Mouse (Mus musculus): ENCODE measurements around the gene Vrtn. TPM values are rescaled to one million over a fixed set of nuclear protein-coding genes. Genes with fewer than 3 reads are reported as not detected.

Vrtn gene
- not detected in 2 replicates for polyA plus RNA-seq (2015; fragmentation: Nextera tagmentation; extraction: Ambion mirVana)

DNA sequence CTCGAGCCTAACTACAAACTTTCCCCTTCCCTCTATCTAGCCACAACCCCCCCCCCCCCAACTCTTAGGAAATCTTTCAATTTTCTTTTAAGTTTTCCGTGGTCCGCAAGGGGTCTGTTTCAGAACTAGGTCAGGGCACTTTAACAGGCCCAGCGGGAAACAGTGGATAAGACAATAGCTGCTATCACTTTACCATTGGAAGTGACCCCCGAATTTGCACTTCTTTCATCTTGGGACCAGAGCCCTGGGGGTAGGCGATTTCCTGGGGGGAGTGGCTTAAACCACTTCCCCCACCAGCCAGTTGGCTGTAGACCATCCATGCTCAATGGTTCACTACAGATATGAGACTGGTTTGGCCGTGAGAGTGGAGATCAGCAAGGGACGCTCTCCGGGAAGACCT lies at the start of gene Vrtn:
Gene Vrtn (plus strand): TSS at position 366 of the 400 bp plus-strand sequence.
- WGBS, result 9% methylated on average over 9 of the region's 9 CpGs
- no peak for ATAC-seq (ENCODE audit: insufficient read depth, low FRiP score)
- H3K4me3 ChIP-seq (replicated peaks; ENCODE audit: low read length), result no peak within 1 kb of the TSS
- no peaks in the 10 kb centered on the region for H3K9me3 ChIP-seq (replicated peaks; ENCODE audit: control insufficient read depth, low read length)
- no peak within 1 kb of the TSS for H3K4me2 ChIP-seq (ENCODE audit: low read depth, low read length)
- peaks cover 45% of the 10 kb centered on the region for H3K27me3 ChIP-seq (ENCODE audit: control insufficient read depth, insufficient read depth, low read length)
- H3K27ac ChIP-seq (ENCODE audit: low read length), result no peak within 1 kb of the TSS
- H3K36me3 ChIP-seq (ENCODE audit: control insufficient read depth, insufficient read depth, low read length), result no peaks in the 10 kb centered on the region
- no peak within 1 kb of the TSS for H3K9ac ChIP-seq (ENCODE audit: low read length)
- no peaks in the 10 kb centered on the region for H3K4me1 ChIP-seq (ENCODE audit: control insufficient read depth, insufficient read depth, low read length)

DNA sequence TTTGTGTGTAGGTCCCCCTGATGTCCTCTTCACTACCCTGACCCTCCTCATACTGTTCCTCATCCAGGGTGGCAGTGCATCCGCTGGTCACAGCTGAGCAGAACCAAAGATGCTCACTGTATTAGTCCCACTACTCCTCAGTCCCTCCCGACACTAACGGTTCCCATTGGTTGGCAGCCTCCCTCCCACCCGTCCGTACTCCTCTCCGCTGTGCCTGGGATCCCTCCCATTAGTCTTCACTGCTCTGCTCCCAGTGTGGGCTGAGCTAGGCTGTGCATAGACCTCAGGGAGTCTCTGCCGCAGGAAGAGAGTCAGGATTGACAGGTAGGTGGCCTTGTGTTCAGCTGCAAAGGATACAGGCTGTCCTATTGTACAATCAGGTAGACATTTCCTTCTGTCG lies 42.5 kb upstream of the Vrtn start:
- H3K4me2 ChIP-seq (ENCODE audit: low read depth, low read length), result no peak overlapping the region
- H3K9ac ChIP-seq (ENCODE audit: low read length), result no peak overlapping the region
- no peak overlapping the region for H3K27ac ChIP-seq (ENCODE audit: low read length)
- no peak overlapping the region for H3K4me3 ChIP-seq (replicated peaks; ENCODE audit: low read length)
- 0 out of 2 replicates have a peak, but pooled peaks cover 4% of the 10 kb centered on the region for H3K36me3 ChIP-seq (ENCODE audit: control insufficient read depth, insufficient read depth, low read length)
- 17% methylated on average over 8 of the region's 8 CpGs for WGBS
- no peaks in the 10 kb centered on the region for H3K9me3 ChIP-seq (replicated peaks; ENCODE audit: control insufficient read depth, low read length)
- H3K4me1 ChIP-seq (ENCODE audit: control insufficient read depth, insufficient read depth, low read length), result no peaks in the 10 kb centered on the region
- no peak for ATAC-seq (ENCODE audit: insufficient read depth, low FRiP score)
- H3K27me3 ChIP-seq (ENCODE audit: control insufficient read depth, insufficient read depth, low read length), result no peaks in the 10 kb centered on the region

DNA sequence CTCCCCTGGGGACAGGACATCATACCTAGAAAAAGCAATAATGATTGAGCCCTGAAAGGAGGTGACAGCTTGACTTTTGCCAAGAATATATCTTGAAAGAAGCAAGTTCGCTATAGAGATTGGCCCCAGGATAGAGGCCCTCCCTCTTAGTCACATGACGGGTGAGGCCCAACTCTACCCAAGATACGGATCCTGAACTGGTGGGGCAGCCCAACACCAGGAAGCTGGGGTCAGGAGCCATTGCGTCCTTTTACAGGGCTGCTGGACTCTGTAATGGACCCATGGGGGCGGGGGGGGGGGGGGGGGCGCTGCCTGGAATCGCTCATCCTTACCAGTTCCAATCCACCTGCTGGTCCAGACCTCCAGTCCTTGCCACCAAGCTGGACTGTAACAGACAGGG lies 36.8 kb upstream of the Vrtn start:
- no peak overlapping the region for H3K9ac ChIP-seq (ENCODE audit: low read length)
- no peak overlapping the region for H3K27ac ChIP-seq (ENCODE audit: low read length)
- no peak overlapping the region for H3K4me2 ChIP-seq (ENCODE audit: low read depth, low read length)
- 0 out of 2 replicates have a peak, but pooled peaks cover 4% of the 10 kb centered on the region for H3K36me3 ChIP-seq (ENCODE audit: control insufficient read depth, insufficient read depth, low read length)
- no peak overlapping the region for H3K4me3 ChIP-seq (replicated peaks; ENCODE audit: low read length)
- WGBS, result 79% methylated on average over 6 of the region's 7 CpGs
- ATAC-seq (ENCODE audit: insufficient read depth, low FRiP score), result no peak
- no peaks in the 10 kb centered on the region for H3K9me3 ChIP-seq (replicated peaks; ENCODE audit: control insufficient read depth, low read length)
- H3K27me3 ChIP-seq (ENCODE audit: control insufficient read depth, insufficient read depth, low read length), result no peaks in the 10 kb centered on the region
- H3K4me1 ChIP-seq (ENCODE audit: control insufficient read depth, insufficient read depth, low read length), result no peaks in the 10 kb centered on the region

DNA sequence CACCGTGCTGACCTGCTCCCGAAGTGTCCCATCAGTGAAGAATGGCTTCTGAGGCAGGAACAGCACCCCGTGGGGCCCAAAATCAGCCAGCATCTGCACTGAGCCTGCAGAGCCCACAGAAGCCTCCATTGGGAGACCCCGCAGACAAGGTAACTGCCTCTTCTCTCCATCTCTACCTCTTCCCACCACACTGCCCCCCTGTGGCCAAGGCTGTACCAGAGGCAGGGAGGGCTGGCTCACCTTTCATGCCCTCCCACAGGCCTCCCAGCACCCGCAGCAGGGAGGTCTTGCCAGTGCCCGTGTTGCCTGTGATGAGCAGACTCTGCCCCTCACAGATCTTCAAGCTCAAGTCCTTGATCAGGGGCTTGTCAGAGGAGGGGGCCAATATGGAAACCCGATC lies 35.0 kb upstream of the Vrtn start:
- H3K36me3 ChIP-seq (ENCODE audit: control insufficient read depth, insufficient read depth, low read length), result 0 out of 2 replicates have a peak, but pooled peaks cover 4% of the 10 kb centered on the region
- 80% methylated on average over 7 of the region's 7 CpGs for WGBS
- H3K27me3 ChIP-seq (ENCODE audit: control insufficient read depth, insufficient read depth, low read length), result no peaks in the 10 kb centered on the region
- no peaks in the 10 kb centered on the region for H3K4me1 ChIP-seq (ENCODE audit: control insufficient read depth, insufficient read depth, low read length)
- no peaks in the 10 kb centered on the region for H3K9me3 ChIP-seq (replicated peaks; ENCODE audit: control insufficient read depth, low read length)
- H3K4me2 ChIP-seq (ENCODE audit: low read depth, low read length), result no peak overlapping the region
- H3K27ac ChIP-seq (ENCODE audit: low read length), result no peak overlapping the region
- no peak overlapping the region for H3K9ac ChIP-seq (ENCODE audit: low read length)
- no peak overlapping the region for H3K4me3 ChIP-seq (replicated peaks; ENCODE audit: low read length)
- no peak for ATAC-seq (ENCODE audit: insufficient read depth, low FRiP score)

DNA sequence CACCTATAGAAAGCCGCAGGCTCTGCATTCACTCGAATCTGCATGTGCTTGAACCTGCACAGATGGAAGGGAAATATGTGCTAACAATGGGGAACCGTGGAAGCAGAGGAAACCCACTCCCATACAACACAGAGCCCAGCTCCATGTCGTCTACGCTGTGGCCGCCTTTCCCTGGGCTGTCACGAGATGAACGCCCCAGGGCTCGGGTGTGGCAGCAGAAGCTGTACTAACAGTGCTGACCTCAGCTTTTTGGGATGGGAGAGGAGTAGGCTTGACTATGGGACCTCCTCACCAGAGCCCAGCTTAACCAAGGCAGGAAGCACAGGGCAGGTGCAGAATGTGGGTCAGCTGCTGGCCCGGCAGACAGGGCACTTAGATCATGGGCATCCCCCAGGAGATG lies 29.1 kb upstream of the Vrtn start:
- H3K27me3 ChIP-seq (ENCODE audit: control insufficient read depth, insufficient read depth, low read length), result no peaks in the 10 kb centered on the region
- no peaks in the 10 kb centered on the region for H3K36me3 ChIP-seq (ENCODE audit: control insufficient read depth, insufficient read depth, low read length)
- no peak overlapping the region for H3K27ac ChIP-seq (ENCODE audit: low read length)
- WGBS, result 86% methylated on average over 10 of the region's 10 CpGs
- H3K4me1 ChIP-seq (ENCODE audit: control insufficient read depth, insufficient read depth, low read length), result no peaks in the 10 kb centered on the region
- no peaks in the 10 kb centered on the region for H3K9me3 ChIP-seq (replicated peaks; ENCODE audit: control insufficient read depth, low read length)
- no peak for ATAC-seq (ENCODE audit: insufficient read depth, low FRiP score)
- no peak overlapping the region for H3K9ac ChIP-seq (ENCODE audit: low read length)
- no peak overlapping the region for H3K4me2 ChIP-seq (ENCODE audit: low read depth, low read length)
- H3K4me3 ChIP-seq (replicated peaks; ENCODE audit: low read length), result no peak overlapping the region

DNA sequence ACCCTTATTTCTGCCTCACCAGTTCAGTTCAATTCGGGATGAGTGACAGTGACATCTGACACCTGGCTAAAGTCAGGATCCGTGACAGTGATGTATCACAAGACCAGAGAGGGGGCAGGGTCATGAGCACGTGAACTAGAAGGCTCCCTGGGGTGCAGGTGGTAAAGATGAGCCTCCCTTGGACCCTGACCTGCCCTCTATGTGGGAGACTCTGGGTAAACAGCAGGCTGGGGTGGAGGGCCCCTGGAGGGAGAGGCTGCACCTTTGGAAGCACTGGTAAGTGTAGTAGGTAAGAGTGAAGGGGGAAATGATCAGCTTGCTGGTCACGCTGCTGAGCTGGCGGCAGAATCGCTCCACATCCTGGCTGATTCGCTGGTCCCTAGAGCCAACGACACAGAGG lies 28.3 kb upstream of the Vrtn start:
- no peak overlapping the region for H3K9ac ChIP-seq (ENCODE audit: low read length)
- ATAC-seq (ENCODE audit: insufficient read depth, low FRiP score), result no peak
- no peaks in the 10 kb centered on the region for H3K36me3 ChIP-seq (ENCODE audit: control insufficient read depth, insufficient read depth, low read length)
- no peaks in the 10 kb centered on the region for H3K27me3 ChIP-seq (ENCODE audit: control insufficient read depth, insufficient read depth, low read length)
- H3K4me1 ChIP-seq (ENCODE audit: control insufficient read depth, insufficient read depth, low read length), result no peaks in the 10 kb centered on the region
- no peak overlapping the region for H3K27ac ChIP-seq (ENCODE audit: low read length)
- H3K9me3 ChIP-seq (replicated peaks; ENCODE audit: control insufficient read depth, low read length), result no peaks in the 10 kb centered on the region
- H3K4me3 ChIP-seq (replicated peaks; ENCODE audit: low read length), result no peak overlapping the region
- H3K4me2 ChIP-seq (ENCODE audit: low read depth, low read length), result no peak overlapping the region
- WGBS, result 67% methylated on average over 8 of the region's 8 CpGs

DNA sequence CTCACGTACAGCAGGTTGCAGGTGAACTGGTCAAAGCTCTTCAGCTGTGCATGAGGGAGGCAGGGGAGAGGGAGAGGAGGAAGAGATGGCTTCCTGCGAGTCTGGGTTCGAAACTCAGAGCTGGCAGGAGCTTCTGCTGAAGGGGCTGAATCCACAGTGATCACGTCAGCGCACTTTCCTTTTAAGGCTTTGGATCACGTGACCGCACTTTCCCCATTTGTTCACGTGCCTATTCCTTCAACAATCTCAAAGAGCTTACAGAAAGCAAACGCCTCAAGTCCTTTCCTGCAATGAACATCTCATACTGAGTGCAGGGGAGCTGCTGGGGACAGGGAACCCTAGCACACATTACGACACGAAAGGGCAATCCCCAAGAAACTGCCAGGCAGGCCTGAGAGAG lies 26.8 kb upstream of the Vrtn start:
- no peak overlapping the region for H3K4me3 ChIP-seq (replicated peaks; ENCODE audit: low read length)
- no peaks in the 10 kb centered on the region for H3K27me3 ChIP-seq (ENCODE audit: control insufficient read depth, insufficient read depth, low read length)
- H3K36me3 ChIP-seq (ENCODE audit: control insufficient read depth, insufficient read depth, low read length), result no peaks in the 10 kb centered on the region

DNA sequence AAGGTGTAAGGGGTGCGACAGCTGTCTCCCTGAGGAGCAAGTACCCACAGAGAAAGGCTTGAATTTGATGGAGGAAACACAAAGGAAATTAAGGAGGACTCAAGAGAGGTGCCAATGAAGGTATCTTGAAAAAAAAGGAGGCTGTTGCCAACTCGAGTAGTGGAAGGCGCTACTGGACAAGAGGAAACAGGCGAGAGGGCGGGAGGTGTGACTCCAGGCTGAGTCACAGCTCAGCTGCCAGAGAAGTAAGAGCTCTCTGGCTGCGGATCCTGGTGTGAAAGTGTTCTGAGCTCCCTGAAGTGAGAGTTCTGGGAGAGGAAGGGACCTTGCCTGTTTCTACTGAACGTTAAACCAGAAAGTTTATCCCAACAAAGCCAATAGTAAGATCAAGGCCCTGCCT lies 26.3 kb upstream of the Vrtn start:
- WGBS, result 57% methylated on average over 7 of the region's 7 CpGs
- Histone ChIP-seq H3K4me1 (ENCODE audit: control insufficient read depth, insufficient read depth, low read length) (no peaks in the 10 kb centered on the region), H3K4me2 (ENCODE audit: low read depth, low read length) (no peak overlapping the region), H3K9me3 (replicated peaks; ENCODE audit: control insufficient read depth, low read length) (no peaks in the 10 kb centered on the region), H3K4me3 (replicated peaks; ENCODE audit: low read length) (no peak overlapping the region), H3K27me3 (ENCODE audit: control insufficient read depth, insufficient read depth, low read length) (no peaks in the 10 kb centered on the region), H3K9ac (ENCODE audit: low read length) (no peak overlapping the region), H3K27ac (ENCODE audit: low read length) (no peak overlapping the region), H3K36me3 (ENCODE audit: control insufficient read depth, insufficient read depth, low read length) (no peaks in the 10 kb centered on the region)
- no peak for ATAC-seq (ENCODE audit: insufficient read depth, low FRiP score)

More for the DNA sequence above, 26.8 kb upstream of the Vrtn start:
- Histone ChIP-seq H3K27ac (ENCODE audit: low read length) (no peak overlapping the region), H3K4me1 (ENCODE audit: control insufficient read depth, insufficient read depth, low read length) (no peaks in the 10 kb centered on the region), H3K9me3 (replicated peaks; ENCODE audit: control insufficient read depth, low read length) (no peaks in the 10 kb centered on the region), H3K9ac (ENCODE audit: low read length) (no peak overlapping the region), H3K4me2 (ENCODE audit: low read depth, low read length) (no peak overlapping the region)
- no peak for ATAC-seq (ENCODE audit: insufficient read depth, low FRiP score)
- WGBS, result 85% methylated on average over 11 of the region's 11 CpGs

DNA sequence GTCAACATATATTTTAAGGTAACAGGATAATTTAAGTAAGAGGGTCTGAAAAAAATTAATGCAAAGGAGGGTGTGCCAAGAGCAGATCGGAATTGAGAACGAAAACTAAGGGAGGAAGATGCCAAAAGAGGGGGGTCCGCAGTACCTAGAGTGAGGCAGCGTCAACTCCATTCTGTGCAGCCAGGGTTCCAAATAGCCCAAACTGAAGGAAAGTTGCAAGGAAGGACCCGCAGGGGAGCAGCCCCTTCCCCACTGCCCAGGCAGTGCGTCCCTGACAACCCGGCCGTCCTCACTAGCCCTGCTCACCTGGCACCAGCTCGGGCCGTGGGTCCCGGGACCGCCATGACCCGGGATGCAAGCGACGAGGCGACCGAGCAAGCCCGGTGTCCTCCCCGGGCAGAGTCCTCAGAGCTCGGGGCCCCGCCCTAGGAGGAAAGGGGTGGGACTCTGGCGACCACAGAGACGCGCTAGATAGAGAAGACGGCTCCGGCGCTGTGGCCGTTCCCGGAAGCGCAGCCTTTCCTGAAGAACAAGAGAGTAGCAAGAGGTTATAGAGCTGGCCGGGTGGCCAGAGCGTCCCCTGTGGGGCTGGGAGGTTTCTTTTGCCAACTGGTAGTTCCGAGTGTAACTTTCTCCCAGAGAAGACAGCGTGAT lies 23.7 kb upstream of the Vrtn start, which contains the start of gene Abcd4:
Gene Abcd4 (minus strand): TSS at position 437 of the 654 bp plus-strand sequence.
- peak within 1 kb of the TSS; percentile 47; the same call in 1 of the 2 replicates for H3K27ac ChIP-seq (ENCODE audit: low read length)
- H3K9ac ChIP-seq (ENCODE audit: low read length), result peak within 1 kb of the TSS; percentile 93
- no peaks in the 10 kb centered on the region for H3K4me1 ChIP-seq (ENCODE audit: control insufficient read depth, insufficient read depth, low read length)
- H3K36me3 ChIP-seq (ENCODE audit: control insufficient read depth, insufficient read depth, low read length), result no peaks in the 10 kb centered on the region
- no peaks in the 10 kb centered on the region for H3K27me3 ChIP-seq (ENCODE audit: control insufficient read depth, insufficient read depth, low read length)
- peak within 1 kb of the TSS; percentile 65 for H3K4me2 ChIP-seq (ENCODE audit: low read depth, low read length)
- peak; percentile 99 for ATAC-seq (ENCODE audit: insufficient read depth, low FRiP score)
- H3K4me3 ChIP-seq (replicated peaks; ENCODE audit: low read length), result peak within 1 kb of the TSS; percentile 80
- no peaks in the 10 kb centered on the region for H3K9me3 ChIP-seq (replicated peaks; ENCODE audit: control insufficient read depth, low read length)
- WGBS, result under 1% methylated on average over 34 of the region's 34 CpGs
